Mouse (Mus musculus) cerebellum, adult 9-11 months (tissue): ENCODE results near the gene Wdr73.
"Not testable (repeated sequence)": the region's sequence is repeated elsewhere in the genome, so short reads cannot be mapped to it uniquely, and the experiment has no call there.

Experiments used
- DNase-seq: peaks from one replicate; pipeline ENCODE4 v3.0.0; 2022

Wdr73 gene

DNA sequence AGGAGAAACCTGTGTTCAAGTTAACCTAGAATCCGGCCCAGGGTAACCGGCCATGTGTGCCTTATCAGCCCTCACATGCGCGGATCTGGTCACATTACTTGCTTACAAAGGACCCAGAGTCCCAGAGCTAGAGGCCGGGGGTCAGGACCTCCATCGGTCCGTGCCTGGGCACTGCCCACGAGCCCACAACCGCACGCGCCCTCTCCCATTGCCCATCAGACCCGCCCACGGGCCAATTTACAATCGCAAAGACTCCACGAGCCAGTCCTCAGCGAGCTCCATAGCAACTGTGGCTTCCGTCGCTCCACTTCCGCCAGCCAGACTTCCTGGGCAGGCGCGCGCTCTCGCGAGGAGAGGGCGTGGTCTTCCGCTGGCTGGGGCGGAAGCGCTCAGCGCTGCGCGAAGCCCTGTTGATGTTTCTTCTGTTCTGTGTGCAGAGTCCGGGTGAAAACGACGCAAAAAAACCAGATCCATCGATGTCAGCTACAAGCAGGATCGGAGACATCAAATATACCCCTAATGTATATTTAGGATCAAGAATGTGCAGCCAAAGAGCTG lies at the start of gene Wdr73:
Gene Wdr73, minus strand, starts transcription at position 326 of the 558 bp plus-strand sequence.
- DNase-seq: peak; percentile 86

DNA sequence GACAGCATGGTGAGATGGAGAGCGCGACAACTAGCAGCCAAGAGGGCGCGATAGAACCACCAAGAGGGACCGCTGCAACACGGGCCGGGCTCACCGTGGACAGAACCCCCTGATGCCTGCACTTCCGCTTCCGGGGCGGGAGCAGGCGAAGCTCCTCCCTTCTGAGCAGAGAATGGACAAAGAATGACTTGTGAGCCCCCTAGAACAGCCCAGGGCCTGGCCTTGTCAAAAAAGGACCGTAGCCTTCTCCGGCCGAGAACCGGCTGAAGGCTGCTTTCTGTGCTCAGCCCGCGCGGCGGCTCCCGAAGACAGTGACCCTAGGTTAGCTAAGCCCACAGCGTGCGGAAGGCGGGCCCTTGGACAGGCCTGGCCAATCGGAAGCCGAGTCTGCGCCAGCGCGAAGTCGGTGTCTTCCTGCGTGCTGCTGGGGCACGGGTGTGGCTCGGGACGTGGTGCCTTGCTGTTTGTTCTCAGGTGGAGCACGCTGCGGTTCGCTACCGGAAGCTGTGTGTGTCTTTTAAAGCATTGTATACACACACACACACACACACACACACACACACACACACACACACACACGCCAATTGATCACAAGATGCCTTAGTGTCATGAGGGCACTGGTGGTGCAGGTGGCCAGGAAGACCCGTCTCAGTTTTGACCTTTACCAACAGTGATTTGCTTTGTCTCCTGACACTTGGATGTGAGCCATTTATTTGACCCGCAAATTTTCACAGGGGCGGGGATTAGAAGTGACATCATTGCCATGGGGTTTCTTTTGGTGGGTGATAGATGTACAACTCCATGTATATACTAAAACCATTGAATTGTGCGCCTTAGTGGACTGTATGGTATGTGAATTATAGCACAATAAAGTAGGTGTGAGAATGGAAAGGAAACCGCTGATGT lies 46.6 kb upstream of the Wdr73 start, which contains the start of gene Sec11a:
Gene Sec11a, minus strand, starts transcription at position 336 of the 906 bp plus-strand sequence.
- peak; percentile 96 for DNase-seq

DNA sequence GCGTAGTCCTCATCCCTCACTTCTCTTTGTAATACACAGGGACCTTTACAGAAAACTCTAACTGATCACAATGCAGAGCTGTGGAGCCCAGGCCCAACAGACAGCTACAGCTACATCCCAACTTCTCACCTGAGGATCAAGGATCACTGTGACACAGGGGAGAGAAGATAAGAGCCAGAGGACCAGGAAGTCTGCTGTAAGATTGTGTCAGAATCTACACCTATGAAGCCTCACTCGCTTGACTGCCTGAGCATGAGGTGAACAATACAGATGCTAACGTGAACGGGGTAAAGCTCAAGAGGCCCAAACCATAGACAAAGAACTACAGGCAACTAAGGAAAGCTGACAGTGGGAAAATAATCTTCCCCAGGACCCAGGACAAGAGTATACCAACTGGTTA lies 38.7 kb upstream of the Wdr73 start:
- no peak for DNase-seq

DNA sequence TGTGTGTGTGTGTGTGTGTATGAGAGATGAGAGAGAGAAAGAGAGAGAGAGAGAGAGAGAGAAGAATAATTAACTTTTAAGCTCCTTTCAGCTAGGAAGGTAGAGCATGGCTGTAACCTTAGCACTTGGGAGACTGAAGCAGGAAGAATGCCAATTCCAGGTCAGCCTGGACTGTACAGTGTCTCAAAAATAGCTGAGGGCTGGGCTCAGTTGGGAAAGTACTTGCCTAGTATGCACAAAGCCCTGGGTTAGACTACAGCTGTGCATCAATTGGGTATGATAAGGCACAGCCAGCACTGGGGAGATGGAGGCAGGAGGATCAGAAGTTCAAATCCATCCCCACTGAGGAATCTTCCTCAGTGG lies 36.2 kb upstream of the Wdr73 start:
- DNase-seq: not testable (repeated sequence)

DNA sequence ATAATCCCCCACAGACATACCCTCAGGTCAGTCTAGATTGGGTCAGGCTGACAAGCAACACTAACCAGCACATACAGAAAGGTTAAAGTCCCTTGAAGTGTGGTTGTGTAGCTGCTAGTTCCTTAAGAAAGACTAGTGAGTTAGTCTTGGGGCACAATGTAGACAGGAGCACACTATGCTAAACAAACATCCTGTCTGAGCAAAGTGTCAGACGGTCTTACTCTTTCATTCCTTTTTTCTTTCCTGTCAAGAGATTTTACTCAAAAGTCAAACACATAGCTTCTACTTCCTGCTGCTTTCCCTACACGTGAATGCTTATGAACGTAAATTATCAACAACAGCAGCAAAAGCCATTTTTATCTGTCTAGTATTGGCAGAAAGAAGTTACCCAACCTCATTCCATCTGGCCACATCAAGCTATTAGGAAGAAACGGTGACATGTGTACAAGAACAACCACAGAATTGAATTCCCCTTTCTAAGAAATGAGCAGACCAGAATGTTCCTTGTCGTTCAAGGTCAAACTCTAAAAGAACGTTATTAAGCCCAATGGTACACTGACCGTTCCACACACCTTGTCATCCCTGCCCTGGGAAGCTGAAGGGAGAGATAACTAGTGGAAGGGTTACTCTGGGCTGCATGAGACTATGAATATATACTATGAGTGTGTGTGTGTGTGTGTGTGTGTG lies 35.7 kb upstream of the Wdr73 start:
- DNase-seq: not testable (repeated sequence)

DNA sequence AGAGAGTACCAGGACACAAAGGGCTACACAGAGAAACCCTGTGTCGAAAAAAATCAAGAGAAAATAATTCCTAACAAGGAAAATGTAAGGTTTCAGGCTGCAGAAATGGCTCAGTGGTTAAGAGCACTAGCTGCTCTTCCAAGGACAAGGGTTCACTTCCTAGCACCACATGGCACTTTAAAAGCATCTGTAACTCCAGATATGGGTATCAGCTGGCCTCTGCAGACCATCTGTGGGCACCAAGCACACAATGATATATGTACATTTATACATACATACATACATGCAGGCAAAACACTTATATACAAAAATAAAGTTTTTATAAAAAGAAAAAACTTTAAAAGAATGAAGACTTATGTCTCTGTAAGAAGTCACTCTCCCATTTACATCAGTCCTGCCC lies 34.8 kb upstream of the Wdr73 start:
- DNase-seq: no peak

DNA sequence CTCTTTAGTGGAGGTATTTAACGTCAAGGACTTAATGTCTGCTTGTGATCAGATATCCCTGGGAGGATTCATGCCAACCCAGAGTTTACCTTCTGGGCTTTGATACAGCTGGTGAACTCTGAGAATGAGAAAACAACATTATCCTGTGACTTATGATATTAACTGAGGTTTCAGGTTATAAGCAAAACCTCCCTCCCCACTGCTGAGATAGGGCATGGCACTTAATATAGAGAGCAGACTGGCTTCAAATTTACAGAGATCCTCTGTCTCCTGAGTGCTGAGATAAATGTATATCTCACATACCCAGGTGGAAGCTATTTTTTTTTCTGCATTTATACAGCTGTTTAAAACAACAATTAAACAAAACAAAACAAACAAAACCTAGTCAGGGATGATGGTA lies 31.7 kb upstream of the Wdr73 start:
- no peak for DNase-seq

DNA sequence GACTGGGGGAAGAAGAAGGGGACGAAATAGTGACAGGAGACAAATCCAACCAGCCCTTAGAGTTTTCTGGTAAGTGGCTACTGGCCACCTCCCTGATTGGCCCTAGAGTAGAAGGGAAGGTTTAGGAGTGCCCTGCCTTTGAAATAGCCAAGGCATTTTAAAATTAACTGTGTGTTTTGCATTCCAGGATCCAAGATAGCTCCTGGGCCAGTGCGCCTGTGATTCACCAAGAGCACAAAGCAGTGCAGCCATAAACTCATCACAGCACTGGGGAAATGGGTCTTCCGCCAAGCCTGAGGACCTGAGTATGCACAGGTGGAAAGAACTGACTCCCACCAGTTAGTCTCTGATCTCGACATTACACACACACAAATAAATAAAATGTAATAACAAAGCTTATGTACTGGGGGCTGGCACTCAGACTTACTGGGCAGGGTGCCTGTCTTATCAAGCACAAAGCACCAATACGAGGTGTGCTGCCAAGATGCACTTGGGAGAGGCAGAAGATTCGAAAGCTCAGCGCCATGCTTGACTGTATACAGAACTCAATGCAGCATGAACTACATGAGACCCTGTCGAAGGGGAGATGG lies 30.6 kb upstream of the Wdr73 start:
- DNase-seq: no peak

DNA sequence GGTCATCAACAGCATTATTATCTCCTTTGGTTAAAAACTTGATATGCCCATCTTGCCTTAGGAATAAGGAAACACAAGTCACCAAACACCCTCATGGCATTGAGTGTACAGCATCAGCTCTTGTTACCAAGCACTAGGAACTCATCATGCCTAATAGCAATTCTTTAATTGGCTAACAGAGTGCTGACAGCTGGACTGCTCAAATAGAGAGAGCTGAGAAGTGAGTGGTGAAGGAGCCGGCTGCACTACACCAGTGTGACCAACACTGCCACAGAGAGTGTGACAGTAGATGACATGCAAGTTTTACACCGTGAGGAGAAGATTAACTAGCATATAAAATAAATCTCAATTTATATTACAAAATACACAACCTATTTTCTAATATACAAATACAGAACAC lies 22.1 kb upstream of the Wdr73 start:
- no peak for DNase-seq

DNA sequence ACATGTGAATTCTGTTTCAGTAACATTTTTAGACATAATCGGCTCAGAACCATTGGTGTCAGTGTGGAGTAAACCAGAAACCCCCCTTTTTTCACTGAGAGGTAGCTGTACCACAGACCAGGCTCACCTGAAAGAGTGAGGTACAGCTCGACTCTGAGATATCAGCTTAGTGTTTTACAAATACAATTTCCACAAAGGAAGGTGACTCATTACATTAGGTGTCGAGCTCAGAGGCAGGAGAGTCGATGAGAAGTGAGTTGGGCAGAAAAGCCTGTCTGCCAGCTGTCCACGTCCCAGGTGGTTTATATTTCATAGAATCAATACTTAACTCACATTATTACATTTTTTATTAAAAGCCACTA lies 18.6 kb upstream of the Wdr73 start:
- DNase-seq: no peak

DNA sequence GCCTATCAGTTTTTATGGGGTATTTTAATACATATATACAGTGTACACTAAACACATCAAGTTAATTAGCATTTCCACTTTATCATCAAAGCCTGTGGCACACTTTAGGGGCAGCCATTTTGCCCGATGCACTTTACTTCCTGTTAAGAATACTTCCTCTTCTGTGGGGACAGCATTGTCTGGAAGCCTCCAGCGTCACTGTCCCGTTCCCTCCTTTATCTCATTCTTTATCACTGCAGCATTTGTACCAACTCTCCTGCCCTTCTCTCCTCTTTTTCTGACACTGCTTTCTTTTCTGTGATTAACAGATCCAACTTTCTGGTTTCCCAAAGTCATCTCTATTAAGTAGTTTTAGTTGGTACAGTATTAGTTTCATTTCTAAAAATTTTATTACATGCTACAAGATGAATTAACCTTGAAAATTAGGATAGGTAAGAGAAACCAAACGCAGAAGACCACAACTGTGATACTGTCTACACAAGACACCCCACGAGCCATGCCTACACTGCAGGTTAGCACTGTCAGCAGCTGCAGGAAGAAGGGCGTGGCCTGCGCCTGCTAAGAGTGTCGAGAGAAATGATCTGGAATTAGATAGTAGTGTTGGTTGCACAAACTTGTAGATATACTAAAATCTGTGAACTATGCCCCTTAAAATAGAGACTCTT lies 18.0 kb upstream of the Wdr73 start:
- DNase-seq: no peak

DNA sequence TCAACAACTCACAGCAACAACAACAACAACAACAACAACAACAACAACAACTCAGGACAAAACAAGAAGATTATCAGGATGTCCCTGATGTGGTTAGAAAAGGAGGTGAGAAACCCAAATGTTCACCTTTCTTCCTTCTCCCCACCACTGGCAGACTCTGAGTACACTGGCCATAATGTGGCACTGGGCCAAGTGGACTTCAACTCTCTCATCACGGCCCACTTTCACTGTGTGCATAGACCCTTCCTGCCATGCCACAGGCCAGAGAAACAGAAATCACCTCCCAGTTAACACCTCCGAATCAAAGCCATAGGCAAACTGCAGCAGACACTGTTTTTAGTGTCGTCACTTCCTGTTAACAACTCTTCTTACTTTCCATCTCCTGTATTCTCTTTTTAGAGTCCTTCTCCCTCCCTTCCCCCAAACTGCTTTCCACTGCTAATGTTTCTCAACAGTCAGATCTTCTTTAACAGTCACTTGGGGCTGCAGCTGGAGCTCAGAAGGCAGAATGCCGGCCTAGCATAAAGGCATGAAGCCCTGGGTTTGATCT lies 16.9 kb upstream of the Wdr73 start:
- no peak for DNase-seq

DNA sequence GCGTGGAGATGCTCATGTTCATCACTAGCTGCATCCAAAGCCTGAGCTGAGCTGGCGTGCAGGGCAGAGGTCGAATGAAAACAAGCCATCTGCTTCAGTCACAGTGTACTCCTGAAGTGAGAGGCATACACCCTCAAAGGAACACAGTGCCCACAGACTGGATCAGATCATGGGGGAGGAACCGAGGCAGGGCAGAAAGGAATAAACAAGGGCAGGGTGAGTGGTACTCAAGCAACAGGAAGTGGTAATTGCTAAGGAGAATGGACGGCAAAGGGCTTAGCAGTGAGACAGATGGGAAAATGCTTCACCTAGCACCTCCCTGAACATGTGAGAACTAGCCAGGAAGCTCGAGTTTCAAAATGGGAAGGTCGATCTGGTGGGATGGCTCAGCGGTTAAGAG lies 11.4 kb upstream of the Wdr73 start:
- no peak for DNase-seq

DNA sequence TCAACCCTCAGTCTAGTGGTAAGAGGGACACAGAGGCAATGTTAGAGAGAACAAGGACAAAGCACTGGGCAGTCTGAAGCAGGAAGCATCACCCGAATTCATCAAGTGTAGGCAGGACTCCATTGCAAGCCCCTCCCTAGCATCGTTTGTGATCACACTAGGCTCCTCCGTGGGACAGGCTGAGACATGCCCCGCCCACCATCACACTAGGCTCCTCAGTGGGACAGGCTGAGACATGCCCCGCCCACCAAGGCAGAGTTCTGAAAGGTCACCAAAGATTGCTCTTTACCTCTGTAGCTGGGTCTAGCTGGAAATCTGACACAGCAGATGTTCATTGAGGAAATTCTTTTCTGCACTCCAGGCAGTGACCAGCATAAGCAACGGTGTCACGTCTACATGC lies 10.0 kb upstream of the Wdr73 start:
- no peak for DNase-seq

DNA sequence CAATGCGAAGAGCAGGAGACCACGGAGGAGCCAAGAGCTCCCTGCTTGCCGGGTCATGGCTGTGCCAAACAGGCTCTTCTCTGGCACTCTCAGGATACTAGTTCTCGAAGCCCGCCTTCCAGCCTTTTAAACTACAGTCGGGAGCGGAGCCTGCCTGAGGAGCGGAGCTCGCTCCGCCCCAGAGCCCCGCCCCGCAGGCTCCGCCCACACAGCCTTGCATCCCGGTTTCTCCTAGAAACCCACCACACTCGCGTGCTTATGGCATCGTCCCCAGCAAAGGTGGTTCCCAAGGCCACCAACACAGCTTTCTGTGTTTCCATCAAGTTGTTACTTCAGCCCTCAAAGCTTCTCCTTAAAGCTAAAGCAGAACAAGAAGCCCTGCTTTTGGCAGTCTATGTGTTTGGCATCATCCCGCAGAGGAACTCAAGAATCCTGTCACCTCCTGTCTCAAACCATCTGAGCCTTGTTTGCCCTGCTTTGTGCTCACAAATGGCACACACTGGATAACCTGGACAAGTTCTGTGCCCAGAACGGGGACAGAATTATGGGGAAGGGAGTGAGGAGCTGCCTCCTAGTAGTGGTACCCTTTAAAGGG lies 3.9 kb upstream of the Wdr73 start, which contains the start of gene Nmb:
Gene Nmb, minus strand, starts transcription at position 156 of the 595 bp plus-strand sequence.
- DNase-seq: peak; percentile 67

DNA sequence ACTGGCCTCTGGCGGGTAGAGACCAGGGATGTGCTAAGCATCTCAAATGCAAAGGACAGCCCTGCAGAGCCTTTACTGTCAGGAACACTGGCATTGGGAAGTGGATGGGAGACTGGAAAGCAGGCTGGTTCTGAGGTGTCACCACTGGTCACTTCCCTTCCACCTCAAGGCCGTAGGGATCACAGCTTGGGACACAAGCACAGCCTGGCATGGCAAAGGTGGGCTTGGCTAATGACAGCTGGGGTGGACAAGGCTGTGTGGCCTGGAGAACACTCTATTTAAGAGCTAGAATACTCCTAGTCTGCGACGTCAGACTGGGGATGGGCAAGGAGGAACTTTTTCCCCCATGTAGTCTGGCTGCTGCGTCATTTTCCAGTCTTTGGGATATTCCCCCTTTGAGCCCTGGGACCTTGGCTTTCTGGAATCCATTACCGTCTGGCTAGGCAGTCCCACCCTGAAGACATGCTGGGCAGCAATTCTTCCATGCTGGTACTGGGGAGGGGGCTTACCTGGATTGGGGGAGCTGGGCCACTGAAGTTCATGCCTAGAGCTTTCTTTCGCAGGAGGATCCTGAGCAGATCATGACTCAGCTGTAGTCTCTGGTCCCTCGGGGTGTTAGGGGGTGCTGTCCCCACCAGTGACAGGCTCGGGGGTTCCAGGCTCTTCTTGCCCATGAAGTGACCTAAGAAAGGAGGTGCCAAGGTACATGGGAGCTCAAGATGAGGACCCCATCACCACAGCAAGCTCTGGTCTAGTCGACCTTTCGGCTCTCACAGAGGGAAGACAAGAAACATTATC lies 2.8 kb upstream of the Wdr73 start:
- DNase-seq: no peak

DNA sequence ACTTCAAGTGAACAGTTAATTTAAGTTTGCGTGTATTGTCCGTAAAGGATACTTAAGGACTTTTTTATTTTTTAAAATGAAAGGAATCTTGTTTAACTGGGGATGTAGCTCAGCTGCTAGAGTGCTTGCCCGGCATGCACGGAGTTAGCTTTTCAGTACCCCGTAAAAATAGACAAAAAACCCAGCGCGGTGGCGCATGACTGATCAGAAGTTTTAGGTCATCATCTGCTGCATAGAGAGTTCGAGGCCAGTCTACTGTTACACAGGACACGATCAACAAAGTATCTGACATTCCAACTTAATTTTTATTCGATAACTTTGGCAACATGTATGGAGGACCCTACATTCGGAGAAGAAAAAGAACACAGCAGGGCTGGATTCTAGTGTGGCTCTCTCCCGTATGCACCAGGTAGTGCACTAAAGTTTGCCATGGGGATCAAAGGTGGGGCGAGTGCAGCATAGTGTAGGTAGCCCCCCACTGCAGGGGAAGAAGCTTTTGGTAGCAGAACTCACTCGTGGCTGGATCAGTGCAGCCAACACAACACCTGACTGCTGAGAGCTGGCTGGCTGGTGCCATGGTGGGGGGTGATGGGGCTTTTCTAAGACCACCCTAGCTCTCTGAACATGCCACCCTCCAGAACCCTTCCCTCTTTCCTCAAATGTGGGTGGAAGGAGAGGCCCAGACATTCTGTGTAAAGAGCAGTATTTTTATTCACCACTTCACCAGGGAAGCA lies 639 bp upstream of the Wdr73 start:
- DNase-seq: no peak

DNA sequence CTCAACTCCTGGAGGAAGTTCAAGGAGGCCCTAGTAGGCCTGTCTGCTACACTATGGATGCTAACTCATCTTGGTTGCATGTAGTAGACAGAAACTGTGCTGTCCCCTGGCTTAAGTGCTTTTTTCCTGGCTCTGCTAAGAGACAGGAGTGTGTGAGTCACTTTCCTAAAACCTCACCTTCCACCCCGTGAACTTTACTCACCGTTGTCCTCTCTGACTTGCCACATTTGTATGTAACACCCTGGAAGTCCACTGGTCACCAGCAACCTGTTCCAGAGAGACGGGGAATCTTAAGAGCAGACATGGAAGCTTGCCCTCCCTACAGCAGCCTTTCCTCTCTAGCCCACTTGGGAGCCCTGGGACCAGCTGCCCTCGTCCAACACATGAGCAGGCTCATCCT lies 3.3 kb downstream of the Wdr73 start:
- DNase-seq: no peak

DNA sequence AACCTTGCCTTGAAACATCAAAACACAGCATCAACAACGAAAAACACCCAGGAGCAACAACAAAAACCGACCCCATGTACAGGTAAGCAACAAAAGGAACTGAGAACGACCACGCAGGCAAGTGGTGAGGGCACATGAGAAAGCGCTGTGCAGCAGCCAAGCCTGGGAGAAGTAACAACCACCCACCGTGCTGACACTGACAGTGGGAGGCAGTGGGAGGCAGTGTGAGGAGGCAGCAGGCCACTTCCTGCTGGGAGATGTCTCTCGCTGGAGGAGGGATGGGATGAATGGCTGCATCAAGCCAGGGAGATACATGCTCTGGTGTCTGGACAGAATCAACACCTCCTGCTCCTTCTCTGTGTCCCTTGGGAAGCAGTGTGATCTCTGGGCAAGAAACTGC lies 3.9 kb downstream of the Wdr73 start:
- no peak for DNase-seq

DNA sequence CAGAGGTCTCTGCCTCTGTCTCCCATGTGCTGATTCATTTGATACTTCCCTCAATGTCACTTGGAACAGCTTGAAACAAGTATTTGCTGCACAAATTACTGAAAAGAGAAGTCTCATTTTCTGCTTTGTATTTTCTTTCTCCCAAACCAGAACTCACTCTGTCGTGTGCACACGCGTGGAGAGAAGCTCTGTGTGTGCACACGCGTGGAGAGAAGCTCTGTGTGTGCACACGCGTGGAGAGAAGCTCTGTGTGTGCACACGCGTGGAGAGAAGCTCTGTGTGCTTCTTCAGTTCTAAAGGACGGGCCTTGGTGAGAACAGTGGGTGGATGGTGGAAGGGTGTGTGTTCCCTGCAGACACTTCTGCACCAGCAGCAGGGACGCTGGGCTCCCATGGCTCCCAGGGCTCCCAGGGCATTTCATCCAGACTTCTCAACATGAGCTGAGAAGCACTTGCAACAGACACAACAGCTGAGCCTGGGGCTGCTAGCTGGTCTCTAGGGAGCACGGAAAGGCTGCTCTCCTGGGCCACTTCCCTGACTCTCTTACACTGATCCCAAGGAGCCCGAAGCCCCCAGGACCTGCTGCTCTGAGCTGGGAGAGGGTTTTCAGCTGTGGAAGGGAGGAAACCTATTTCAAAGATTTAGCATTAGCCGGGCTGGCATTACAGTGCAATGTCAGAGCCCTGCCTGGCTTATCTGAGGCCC lies 6.1 kb downstream of the Wdr73 start:
- no peak for DNase-seq
